Mouse (Mus musculus) liver, embryonic 16.5 days (tissue): Measurements from ENCODE around the gene Ap1m2. TPM values are rescaled to one million over a fixed set of nuclear protein-coding genes. Genes with fewer than 3 reads are reported as not detected.
A peak's percentile ranks its signal among the peaks of the same experiment; 100 is the strongest.

Experiments used
- ATAC-seq: fragments of 200-750 bp; cut with Nextera tagmentation; 2 replicates; pipeline ENCODE4 v1.8.0; 2017; ENCODE audit warnings: low read depth, mild to moderate bottlenecking, moderate number of reproducible peaks, moderate library complexity
- H3K27ac ChIP-seq: fragments of 300-500 bp; sonication (generic); 2 replicates; pipeline ENCODE4 v1.5.1; 2014; ENCODE audit warnings: mild to moderate bottlenecking, low read length
- H3K27me3 ChIP-seq: fragments of 300-500 bp; sonication (generic); 2 replicates; pipeline ENCODE4 v1.6.1; 2014; ENCODE audit warnings: low read depth, low read length, mixed read lengths; ENCODE audit not compliant: control insufficient read depth, insufficient read depth
- H3K36me3 ChIP-seq: fragments of 300-500 bp; sonication (generic); 2 replicates; pipeline ENCODE4 v1.6.1; 2014; ENCODE audit warnings: mild to moderate bottlenecking; ENCODE audit not compliant: control insufficient read depth, insufficient read depth
- H3K4me1 ChIP-seq: fragments of 300-500 bp; sonication (generic); 2 replicates; pipeline ENCODE4 v1.6.1; 2014; ENCODE audit warnings: low read depth, low read length, mixed read lengths; ENCODE audit not compliant: control insufficient read depth
- H3K4me2 ChIP-seq: fragments of 300-500 bp; sonication (generic); 2 replicates; pipeline ENCODE4 v1.6.1; 2014; ENCODE audit warnings: low read depth, low read length, mixed read lengths
- H3K4me3 ChIP-seq: fragments of 300-500 bp; sonication (generic); 2 replicates; pipeline ENCODE4 v1.5.1; 2014; ENCODE audit warnings: low read depth, mild to moderate bottlenecking, low read length
- H3K9ac ChIP-seq: fragments of 300-500 bp; sonication (generic); 2 replicates; pipeline ENCODE4 v1.6.1; 2014; ENCODE audit warnings: low read depth, low read length
- H3K9me3 ChIP-seq: fragments of 300-500 bp; sonication (generic); replicated peaks from 2 replicates; pipeline ENCODE4 v1.6.1; 2016; ENCODE audit warnings: low read length; ENCODE audit not compliant: control insufficient read depth
- WGBS: fragments of 180-500 bp; shearing (Covaris S2); extraction: QIAGEN DNeasy Blood & Tissue Kit; methylation state at CpG from one replicate; pipeline ENCODE4 v1.1.7; 2014; ENCODE audit not compliant: insufficient replicate concordance; 5-methylcytosine and 5-hydroxymethylcytosine counted together
- polyA plus RNA-seq: library from polyadenylated mRNA; unstranded; fragments of >200 nt; fragmentation: Nextera tagmentation; extraction: Ambion mirVana; gene quantifications from 2 replicates; pipeline ENCODE4 v1.2.1, GENCODE M21; 2015

Ap1m2 gene
- polyA plus RNA-seq, 1 experiment from 2014 or later: 1.1 TPM

DNA sequence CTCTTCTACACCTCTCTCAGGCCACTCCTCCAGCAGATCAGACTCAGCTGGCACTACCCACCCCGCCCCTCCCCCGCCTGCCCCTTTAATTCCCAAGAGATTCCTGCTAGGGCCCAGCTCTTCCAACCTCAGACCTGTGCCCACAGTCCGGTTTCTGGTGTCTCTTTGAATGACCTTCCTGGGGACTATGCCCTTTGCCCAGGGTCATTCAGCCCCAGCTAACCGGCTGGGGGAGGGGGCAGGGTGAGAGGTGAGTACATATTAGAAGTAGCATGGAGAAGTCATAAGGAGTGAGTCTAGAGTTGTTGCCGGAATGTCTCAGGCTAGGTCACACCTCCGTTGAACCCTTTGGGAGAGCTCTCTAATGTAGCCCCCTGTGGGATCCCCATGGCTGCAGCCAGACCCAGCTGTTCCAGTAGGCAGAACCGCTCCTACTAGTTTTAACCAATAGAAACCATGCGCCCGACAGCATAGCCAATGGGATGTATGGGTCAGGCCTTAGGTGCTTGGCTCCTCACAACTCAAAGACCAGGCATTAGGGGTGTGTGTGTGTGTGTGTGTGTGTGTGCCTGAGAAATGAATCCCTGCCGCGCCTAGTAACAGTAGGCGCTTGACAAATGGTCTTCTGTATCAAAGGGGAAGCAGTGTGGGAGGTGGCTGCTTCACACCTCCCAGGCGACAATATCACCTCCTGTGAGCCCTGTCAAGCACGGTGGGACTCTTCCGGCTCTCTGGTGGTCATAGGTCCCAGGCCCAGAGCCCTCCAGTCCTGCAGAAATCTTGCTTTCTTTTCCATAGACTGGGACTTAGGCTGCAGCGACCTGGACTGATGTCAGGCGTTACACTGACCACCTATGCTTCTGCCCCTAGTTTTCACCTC lies 62.3 kb downstream of the Ap1m2 start:
- ATAC-seq: peak; percentile 59
- 24% methylated on average over 17 of the region's 17 CpGs for WGBS
- Histone ChIP-seq H3K4me2 (no peak overlapping the region), H3K36me3 (no peaks in the 10 kb centered on the region), H3K9ac (no peak overlapping the region), H3K4me3 (no peak overlapping the region), H3K4me1 (peaks cover 10% of the 10 kb centered on the region), H3K27ac (no peak overlapping the region), H3K9me3 (no peaks in the 10 kb centered on the region), H3K27me3 (peaks cover 69% of the 10 kb centered on the region)

- no peaks in the 10 kb centered on the region for H3K36me3 ChIP-seq
- peak; percentile 40; the same call in 1 of the 2 replicates for ATAC-seq
Observed at GRCm38 (mm10) chr9:21248326-21248725, 63.8 kb downstream of the Ap1m2 start, which contains the start of gene S1pr5. Gene S1pr5 (minus strand): TSS chr9:21248443.

GRCm38 (mm10) chr9:21246342-21246741 lies 65.8 kb downstream of the Ap1m2 start:
- 87% methylated on average over 1 of the region's 1 CpGs for WGBS

More at GRCm38 (mm10) chr9:21248326-21248725, 63.8 kb downstream of the Ap1m2 start, which contains the start of gene S1pr5:
- Histone ChIP-seq H3K27me3 (peaks cover 85% of the 10 kb centered on the region), H3K9me3 (no peaks in the 10 kb centered on the region), H3K4me3 (peak within 1 kb of the TSS; percentile 40), H3K4me1 (peaks cover 19% of the 10 kb centered on the region), H3K27ac (no peak within 1 kb of the TSS), H3K9ac (0 out of 2 replicates have a peak within 1 kb of the TSS, but pooled peaks have one; percentile 33), H3K4me2 (peak within 1 kb of the TSS; percentile 48)
- 3% methylated on average over 30 of the region's 30 CpGs for WGBS

DNA sequence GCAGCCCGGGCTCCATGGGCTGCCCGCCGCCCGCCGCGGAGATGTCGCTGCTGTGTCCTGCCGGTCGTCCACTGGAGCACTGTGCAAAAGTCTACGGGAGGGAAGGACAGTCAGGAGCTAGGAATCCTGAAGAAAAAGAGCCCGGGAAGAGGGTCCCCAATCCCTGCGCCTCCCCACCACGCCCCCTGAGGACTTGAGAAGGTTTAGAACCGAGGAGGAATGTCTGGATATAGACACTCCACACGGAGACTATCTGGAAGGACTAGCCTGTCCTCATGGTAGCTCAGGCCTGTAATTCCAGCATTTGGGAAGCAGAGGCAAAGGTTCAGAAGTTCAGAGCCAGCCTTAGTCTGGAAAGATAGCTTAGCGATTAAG lies 67.0 kb downstream of the Ap1m2 start:
- Histone ChIP-seq H3K9ac (no peak overlapping the region), H3K4me2 (peak overlapping the region; percentile 60), H3K36me3 (no peaks in the 10 kb centered on the region), H3K4me1 (peaks cover 19% of the 10 kb centered on the region), H3K9me3 (no peaks in the 10 kb centered on the region), H3K4me3 (peak overlapping the region; percentile 46), H3K27ac (no peak overlapping the region), H3K27me3 (peaks cover 78% of the 10 kb centered on the region)
- WGBS: 4% methylated on average over 16 of the region's 16 CpGs
- no peak for ATAC-seq

More at GRCm38 (mm10) chr9:21246342-21246741, 65.8 kb downstream of the Ap1m2 start:
- H3K36me3 ChIP-seq: no peaks in the 10 kb centered on the region
- no peak overlapping the region for H3K27ac ChIP-seq
- peaks cover 19% of the 10 kb centered on the region for H3K4me1 ChIP-seq
- H3K4me2 ChIP-seq: no peak overlapping the region
- H3K9ac ChIP-seq: no peak overlapping the region
- no peaks in the 10 kb centered on the region for H3K9me3 ChIP-seq
- peaks cover 91% of the 10 kb centered on the region for H3K27me3 ChIP-seq
- no peak overlapping the region for H3K4me3 ChIP-seq
- ATAC-seq: no peak

DNA sequence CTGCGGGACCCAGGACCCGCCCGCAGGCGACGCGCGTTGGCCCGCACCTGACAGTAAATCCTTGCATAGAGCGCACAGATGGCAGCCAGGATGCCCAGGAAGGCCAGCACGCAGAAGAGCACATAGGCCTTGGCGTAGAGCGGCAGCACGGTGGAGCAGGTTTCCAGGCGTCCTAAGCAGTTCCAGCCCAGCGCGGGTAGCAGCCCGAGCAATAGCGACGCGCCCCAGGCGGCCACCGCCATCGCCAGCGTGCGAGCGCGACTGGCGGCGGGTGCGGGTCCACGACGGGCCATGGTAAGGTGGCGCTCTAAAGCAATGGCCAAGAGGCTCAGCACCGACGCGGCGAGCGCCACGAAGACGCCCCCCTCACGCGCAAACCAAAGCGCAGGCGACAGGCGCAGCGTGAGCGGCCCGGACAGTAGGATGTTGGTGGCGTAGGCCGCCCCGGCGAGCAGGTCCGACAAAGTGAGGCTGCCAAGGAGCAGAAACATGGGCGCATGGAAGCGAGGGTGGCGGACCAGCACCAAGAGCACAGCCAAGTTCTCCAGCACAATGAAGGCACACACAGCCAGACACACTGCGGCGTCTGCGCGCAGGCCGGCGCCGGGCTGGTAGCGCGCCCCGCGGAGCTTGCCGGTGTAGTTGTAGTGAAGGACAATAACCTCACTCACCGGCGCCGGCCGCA lies 67.6 kb downstream of the Ap1m2 start:
- H3K4me2 ChIP-seq: peak overlapping the region; percentile 60
- H3K27me3 ChIP-seq: peaks cover 73% of the 10 kb centered on the region
- no peaks in the 10 kb centered on the region for H3K36me3 ChIP-seq
- WGBS: 1% methylated on average over 72 of the region's 72 CpGs
- ATAC-seq: no peak; the same call in 1 of the 2 replicates
- no peak overlapping the region for H3K27ac ChIP-seq
- H3K9ac ChIP-seq: no peak overlapping the region
- H3K4me1 ChIP-seq: peaks cover 19% of the 10 kb centered on the region
- no peaks in the 10 kb centered on the region for H3K9me3 ChIP-seq
- peak overlapping the region; percentile 46 for H3K4me3 ChIP-seq

Other genes with a start within 250 kb of the Ap1m2 start
- gene Zglp1, start 245.2 kb downstream of the Ap1m2 start, polyA plus RNA-seq: 0.43 TPM in 1 of 2 replicates, not detected in the other
- 0.18 and 0.20 TPM in 2 replicates for gene Gm49373, start 239.2 kb downstream of the Ap1m2 start, polyA plus RNA-seq
- gene Fdx1l, start 238.7 kb downstream of the Ap1m2 start, polyA plus RNA-seq: 26.5 and 26.6 TPM in 2 replicates
- gene Gm38431, start 220.3 kb downstream of the Ap1m2 start, polyA plus RNA-seq: 0.85 and 1.6 TPM in 2 replicates
- 17.6 and 19.8 TPM in 2 replicates for gene Raver1, start 220.3 kb downstream of the Ap1m2 start, polyA plus RNA-seq
- 8.0 and 8.9 TPM in 2 replicates for gene Tyk2, start 181.1 kb downstream of the Ap1m2 start, polyA plus RNA-seq
- gene Cdc37, start 162.4 kb downstream of the Ap1m2 start, polyA plus RNA-seq: 104 and 106 TPM in 2 replicates
- gene Pde4a, start 146.6 kb downstream of the Ap1m2 start, polyA plus RNA-seq: 1.6 and 1.9 TPM in 2 replicates
- gene Keap1, start 73.0 kb downstream of the Ap1m2 start, polyA plus RNA-seq: 26.2 and 27.7 TPM in 2 replicates
- 0.13 and 0.14 TPM in 2 replicates for gene S1pr5, start 63.9 kb downstream of the Ap1m2 start, polyA plus RNA-seq
- 90.4 and 95.3 TPM in 2 replicates for gene Atg4d, start 47.0 kb downstream of the Ap1m2 start, polyA plus RNA-seq
- gene Kri1, start 24.4 kb downstream of the Ap1m2 start, polyA plus RNA-seq: 5.5 and 8.1 TPM in 2 replicates
- gene Cdkn2d, start 20.9 kb downstream of the Ap1m2 start, polyA plus RNA-seq: 120 and 128 TPM in 2 replicates
- 16.9 TPM in 2 replicates for gene Slc44a2, start 8.4 kb upstream of the Ap1m2 start, polyA plus RNA-seq
- gene Ilf3, start 55.5 kb upstream of the Ap1m2 start, polyA plus RNA-seq: 34.9 and 37.2 TPM in 2 replicates
- 14.6 and 15.8 TPM in 2 replicates for gene Qtrt1, start 99.5 kb upstream of the Ap1m2 start, polyA plus RNA-seq
- 50.0 and 50.4 TPM in 2 replicates for gene Dnm2, start 112.6 kb upstream of the Ap1m2 start, polyA plus RNA-seq
- gene Tmed1, start 197.9 kb upstream of the Ap1m2 start, polyA plus RNA-seq: 27.3 and 29.8 TPM in 2 replicates
- 9.6 and 11.3 TPM in 2 replicates for gene AB124611, start 213.8 kb upstream of the Ap1m2 start, polyA plus RNA-seq
- 7.0 and 9.3 TPM in 2 replicates for gene Carm1, start 234.6 kb upstream of the Ap1m2 start, polyA plus RNA-seq